Mouse (Mus musculus): Measurements from ENCODE around the gene Igsf8.
"Not testable (repeated sequence)": the region's sequence is repeated elsewhere in the genome, so short reads cannot be mapped to it uniquely, and the experiment has no call there.

The Igsf8 gene

GRCm38 (mm10) chr1:172261477-172262078 lies at the start of gene Igsf8:
TSS of gene Igsf8 (plus strand) at chr1:172261641.
- DNase-seq (ENCODE audit: low spot score) = no peak

- no peak for DNase-seq (ENCODE audit: low spot score)
Measured at GRCm38 (mm10) chr1:172212776-172213175, 48.7 kb upstream of the Igsf8 start.

- DNase-seq (ENCODE audit: low spot score) = no peak
Measured at GRCm38 (mm10) chr1:172213771-172214170, 47.7 kb upstream of the Igsf8 start.

- DNase-seq (ENCODE audit: low spot score) = no peak
Measured at GRCm38 (mm10) chr1:172214748-172215147, 46.7 kb upstream of the Igsf8 start.

- DNase-seq (ENCODE audit: low spot score) = peak; percentile 86
Measured at GRCm38 (mm10) chr1:172217148-172217547, 44.3 kb upstream of the Igsf8 start.

- no peak for DNase-seq (ENCODE audit: low spot score)
Measured at GRCm38 (mm10) chr1:172218164-172218910, 43.1 kb upstream of the Igsf8 start.

- no peak for DNase-seq (ENCODE audit: low spot score)
Measured at GRCm38 (mm10) chr1:172219451-172220406, 41.7 kb upstream of the Igsf8 start, which contains the start of gene Casq1. TSS of gene Casq1 (minus strand) at chr1:172219868.

GRCm38 (mm10) chr1:172220414-172220813 lies 41.0 kb upstream of the Igsf8 start:
- DNase-seq (ENCODE audit: low spot score) = no peak

GRCm38 (mm10) chr1:172221297-172222063 lies 40.0 kb upstream of the Igsf8 start:
- no peak for DNase-seq (ENCODE audit: low spot score)

GRCm38 (mm10) chr1:172228209-172228608 lies 33.2 kb upstream of the Igsf8 start:
- no peak for DNase-seq (ENCODE audit: low spot score)

GRCm38 (mm10) chr1:172229215-172229614 lies 32.2 kb upstream of the Igsf8 start:
- no peak for DNase-seq (ENCODE audit: low spot score)

GRCm38 (mm10) chr1:172240945-172241708 lies 20.3 kb upstream of the Igsf8 start:
- DNase-seq (ENCODE audit: low spot score) = no peak

- DNase-seq (ENCODE audit: low spot score) = no peak
Measured at GRCm38 (mm10) chr1:172242401-172242800, 19.0 kb upstream of the Igsf8 start.

- DNase-seq (ENCODE audit: low spot score) = no peak
Measured at GRCm38 (mm10) chr1:172243547-172244205, 17.8 kb upstream of the Igsf8 start.

- not testable (repeated sequence) for DNase-seq (ENCODE audit: low spot score)
Measured at GRCm38 (mm10) chr1:172244645-172245044, 16.8 kb upstream of the Igsf8 start.

GRCm38 (mm10) chr1:172247216-172247615 lies 14.2 kb upstream of the Igsf8 start:
- DNase-seq (ENCODE audit: low spot score) = no peak

GRCm38 (mm10) chr1:172247679-172248078 lies 13.8 kb upstream of the Igsf8 start:
- DNase-seq (ENCODE audit: low spot score) = no peak

GRCm38 (mm10) chr1:172258314-172258713 lies 3.1 kb upstream of the Igsf8 start, which contains the start of gene Atp1a4:
TSS of gene Atp1a4 (minus strand) at chr1:172258414.
- DNase-seq (ENCODE audit: low spot score) = no peak

GRCm38 (mm10) chr1:172271208-172271607 lies 9.8 kb downstream of the Igsf8 start:
- no peak for DNase-seq (ENCODE audit: low spot score)

GRCm38 (mm10) chr1:172271765-172272164 lies 10.3 kb downstream of the Igsf8 start:
- no peak for DNase-seq (ENCODE audit: low spot score)
